Mouse (Mus musculus) right cerebral cortex, postnatal 4 days (tissue): ENCODE results near the gene Gnb4.

Experiments used
- DNase-seq: peaks from one replicate; pipeline ENCODE4 v3.0.0-alpha.2; 2022

The Gnb4 gene

DNA sequence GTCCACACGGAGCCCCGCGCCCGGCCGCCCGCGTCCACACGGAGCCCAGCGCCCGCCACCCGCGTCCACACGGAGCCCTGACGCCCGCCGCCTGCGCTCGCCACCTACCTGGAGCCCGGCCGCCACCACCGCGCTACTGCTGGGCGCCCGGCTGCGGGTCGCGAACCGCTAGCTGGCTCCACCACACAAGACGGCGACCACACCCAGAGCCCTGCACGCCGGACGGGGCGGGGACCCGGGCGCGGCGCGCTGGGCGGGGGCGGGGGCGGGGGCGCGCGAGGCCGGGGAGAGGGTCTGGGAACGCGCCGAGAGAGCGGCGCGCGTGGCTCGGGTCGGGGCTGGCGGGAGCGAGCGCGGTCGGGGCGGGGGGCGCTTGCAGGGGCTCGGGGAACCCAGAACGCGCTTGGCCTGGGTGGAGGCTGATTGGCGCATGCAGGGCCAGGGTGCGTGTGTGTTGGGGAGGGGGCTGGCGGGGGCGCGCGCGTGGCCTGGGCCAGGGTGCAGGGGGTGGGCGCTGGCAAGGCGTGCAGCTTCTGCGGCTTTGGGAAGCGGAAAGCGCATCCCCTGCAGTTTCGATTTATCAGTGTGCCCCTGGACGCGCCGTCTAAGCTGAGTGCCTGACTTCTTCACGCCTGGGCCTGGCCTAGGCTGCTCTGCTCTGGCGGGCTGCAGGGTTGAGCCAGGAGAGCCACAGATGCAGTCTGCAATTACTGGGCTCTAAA is at the start of gene Gnb4:
Gnb4 (minus strand) TSS at position 255 of the 722 bp plus-strand sequence.
- DNase-seq = peak; percentile 80

DNA sequence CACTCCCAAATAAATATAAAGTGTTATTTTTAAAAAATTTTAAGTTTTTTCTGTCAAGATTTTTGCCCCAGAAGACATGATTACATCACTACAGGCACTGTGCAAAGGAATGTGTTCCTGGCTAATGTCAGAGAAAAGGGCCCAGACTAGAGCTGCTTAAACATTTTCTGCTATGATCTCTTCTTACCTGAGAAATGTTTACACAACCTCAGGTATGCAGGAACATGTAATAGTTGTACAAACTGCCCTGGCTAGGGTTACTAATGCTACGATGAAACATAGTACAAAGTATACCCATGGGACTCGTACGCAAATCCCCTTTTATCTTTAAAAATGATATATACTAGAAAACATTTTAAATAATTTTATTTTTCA is 45.2 kb upstream of the Gnb4 start:
- DNase-seq = no peak

DNA sequence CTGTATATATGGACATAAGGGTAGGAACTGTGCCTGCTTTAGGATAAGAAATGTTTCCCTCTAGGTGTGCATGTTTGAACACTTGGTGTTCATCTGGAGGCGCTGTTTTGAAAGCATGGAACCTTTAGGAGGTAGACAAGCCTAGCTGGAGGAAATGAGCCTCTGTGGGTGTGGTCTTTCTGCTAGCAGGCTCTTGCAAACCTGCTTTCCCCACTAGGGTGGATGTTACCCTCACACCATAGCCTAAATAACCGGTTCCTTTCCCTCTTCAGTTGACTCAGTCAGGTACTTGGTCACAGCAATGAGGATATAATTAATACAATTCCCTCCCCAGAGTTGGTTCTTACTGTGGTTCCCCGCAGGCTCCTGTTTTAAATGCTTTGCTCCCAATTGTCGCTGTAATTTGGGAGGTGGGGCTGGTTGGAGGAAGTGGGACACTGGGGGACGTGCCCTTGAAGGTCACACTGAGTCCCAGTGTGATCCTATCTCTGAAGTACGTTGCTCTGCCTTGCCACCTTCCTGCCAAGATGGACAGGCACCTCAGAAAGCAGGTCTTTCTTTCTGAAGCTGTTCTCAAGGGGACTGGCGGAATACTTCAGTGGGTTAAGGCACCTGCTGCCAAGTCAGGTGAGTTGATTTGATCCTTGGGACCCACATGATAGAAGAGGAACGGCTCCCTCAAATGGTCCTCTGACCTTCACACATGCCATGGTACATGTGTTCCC is 44.6 kb upstream of the Gnb4 start:
- no peak for DNase-seq

DNA sequence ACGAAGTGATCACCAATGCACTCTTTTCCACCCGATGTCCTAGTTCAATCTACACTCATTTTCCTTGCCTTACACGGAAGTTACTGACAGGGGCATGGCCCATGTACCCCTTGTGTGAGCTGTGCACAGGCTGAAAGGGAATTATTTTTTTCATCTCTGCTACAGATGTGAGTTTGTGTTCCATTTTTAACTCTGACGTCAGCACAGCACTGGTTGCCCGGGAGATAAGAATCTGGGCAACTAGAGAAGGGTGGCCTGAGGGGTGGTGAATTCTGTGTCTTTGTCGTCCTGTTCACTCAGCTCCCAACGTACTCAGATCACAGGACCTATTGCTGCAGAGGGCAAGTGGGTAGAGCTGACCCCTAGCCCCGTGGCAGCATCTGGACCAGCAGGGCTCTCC is 43.9 kb upstream of the Gnb4 start:
- DNase-seq = no peak

DNA sequence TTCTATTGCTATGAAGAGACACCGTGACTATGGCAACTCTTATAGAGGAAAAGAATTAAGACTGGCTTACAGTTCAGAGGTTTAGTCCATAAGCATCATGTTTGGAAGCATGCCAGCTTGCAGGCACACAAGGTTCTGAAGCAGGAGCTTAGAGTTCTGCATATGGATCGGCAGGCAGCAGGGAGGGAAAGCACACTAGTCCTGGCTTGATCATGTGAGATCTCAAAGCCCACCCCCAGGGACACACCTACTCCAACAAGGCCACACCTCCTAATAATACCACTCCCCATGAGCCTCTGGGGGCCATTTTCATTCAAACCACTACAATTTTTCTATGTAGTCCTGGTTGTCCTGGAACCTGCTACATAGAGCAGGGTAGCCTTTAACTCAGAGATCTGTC is 43.1 kb upstream of the Gnb4 start:
- DNase-seq = no peak

DNA sequence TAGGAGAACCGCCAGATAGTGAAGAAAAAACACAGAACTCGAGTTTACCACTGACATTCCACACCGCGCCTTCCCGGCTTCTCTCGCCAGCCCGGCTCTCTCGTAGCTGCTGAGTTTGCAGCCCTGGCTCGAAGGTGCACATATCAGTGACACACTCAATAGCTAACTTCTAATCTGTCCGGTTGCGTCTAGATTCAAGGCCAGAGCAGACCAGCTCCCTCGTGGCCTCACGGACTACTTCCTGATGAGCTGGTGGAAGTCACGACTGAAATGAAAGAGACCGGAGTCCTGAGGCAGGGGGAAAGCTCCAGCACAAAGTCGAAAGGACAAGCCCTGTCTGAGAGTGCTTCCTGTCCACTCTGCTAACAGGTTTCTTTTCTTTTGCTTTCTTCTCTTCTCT is 42.4 kb upstream of the Gnb4 start:
- DNase-seq = no peak

DNA sequence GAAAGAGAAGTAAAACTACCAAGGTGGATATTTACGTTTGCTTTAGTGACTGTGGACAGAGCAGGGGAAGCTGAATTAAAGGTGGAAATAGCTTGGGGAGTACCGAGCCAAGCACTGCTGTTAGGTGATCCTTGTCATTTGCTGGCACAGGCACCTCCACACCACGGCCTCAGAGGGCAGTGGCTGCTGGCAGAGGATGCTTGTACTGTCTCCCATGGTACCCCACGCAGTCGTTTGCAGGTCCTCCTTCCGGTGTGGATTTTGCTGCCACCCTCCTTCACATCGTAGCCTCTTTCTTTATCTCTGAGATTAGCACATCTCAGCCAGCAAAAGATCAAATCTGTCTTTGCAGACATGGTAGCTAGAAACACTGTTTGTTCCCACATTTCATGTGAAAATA is 42.0 kb upstream of the Gnb4 start:
- DNase-seq = no peak

DNA sequence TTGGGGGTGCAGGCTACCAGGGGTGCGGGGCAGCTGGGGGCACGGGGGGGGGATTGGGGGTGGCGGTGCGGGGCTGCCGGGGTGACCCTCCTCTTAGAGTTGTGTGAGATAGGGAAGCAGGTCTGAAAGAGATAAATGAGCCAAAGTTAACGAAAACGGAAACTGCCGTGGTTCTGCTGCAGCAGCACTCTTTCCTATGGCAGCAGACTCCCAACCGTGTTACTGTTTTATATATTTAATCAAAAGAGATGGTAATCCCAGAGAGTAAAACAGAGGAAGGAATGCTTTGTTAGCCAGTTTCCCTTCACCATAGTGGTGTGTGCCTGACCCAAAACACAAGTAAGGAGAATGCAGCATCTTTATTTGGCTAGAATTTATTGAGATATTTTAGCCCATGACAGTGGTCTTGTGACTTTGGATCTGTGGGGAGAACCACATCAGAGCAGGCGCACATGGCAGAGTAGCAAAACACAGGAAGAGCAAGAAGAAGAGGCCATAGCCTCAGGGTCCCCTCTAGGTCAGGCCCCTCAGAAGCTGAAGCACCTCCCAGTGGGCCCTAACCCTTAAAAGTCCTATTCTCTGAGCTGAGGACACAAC is 40.1 kb upstream of the Gnb4 start:
- no peak for DNase-seq

DNA sequence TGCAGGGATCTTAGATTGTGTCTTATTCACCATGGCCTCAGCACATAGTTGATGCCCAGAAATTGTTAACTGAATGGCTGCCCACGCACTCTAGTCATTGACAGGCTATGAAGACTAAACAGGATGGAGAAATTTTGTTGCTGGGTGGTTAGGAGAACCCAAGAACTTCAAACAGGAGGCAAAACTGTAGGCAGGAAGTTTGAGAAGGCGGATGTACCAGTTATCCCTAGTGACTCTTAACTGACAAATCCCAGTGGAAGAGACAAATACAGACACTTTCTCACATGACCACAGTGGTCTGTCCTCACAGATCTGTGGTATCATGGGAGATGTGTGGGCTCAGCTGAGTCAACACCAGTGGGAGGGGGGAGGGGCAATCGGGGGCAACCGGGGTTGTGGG is 39.6 kb upstream of the Gnb4 start:
- no peak for DNase-seq

DNA sequence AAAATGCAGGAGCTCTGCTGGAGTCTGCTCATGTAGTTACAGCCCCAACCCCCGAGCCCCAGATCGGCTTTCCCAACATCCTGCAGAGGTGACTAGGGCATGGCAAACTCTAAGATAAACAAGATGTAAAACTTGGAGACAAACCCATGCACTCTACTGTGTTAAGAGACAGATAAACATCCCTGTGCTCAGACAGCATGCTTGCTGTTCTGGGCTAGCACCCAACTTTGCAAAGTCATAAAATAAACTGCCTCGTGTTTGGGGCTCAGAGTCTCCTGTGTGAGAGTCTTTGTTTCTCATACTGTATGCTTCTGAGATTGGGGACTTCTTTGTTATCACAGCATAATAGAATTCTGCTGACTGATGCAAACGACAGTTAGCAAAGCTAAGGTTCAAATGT is 36.4 kb upstream of the Gnb4 start:
- no peak for DNase-seq

DNA sequence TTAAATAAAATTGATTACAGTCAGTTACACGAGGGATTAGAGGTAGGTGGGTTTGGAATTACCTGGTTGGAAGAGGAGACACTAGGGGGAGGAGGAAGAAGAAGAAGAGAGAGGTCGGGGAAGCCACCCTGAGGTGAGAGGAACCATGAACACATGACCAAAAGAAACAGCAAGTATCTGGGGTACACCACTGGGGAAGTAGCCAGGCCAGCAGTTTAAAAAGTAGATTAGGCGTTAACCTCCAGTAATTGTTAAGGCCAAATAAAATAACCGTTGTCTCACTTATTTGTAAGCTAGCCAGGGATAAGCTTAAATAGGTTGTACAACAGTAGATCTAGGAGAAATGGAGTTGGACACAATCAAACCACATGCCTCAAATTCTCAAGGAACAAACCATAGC is 32.9 kb upstream of the Gnb4 start:
- no peak for DNase-seq

DNA sequence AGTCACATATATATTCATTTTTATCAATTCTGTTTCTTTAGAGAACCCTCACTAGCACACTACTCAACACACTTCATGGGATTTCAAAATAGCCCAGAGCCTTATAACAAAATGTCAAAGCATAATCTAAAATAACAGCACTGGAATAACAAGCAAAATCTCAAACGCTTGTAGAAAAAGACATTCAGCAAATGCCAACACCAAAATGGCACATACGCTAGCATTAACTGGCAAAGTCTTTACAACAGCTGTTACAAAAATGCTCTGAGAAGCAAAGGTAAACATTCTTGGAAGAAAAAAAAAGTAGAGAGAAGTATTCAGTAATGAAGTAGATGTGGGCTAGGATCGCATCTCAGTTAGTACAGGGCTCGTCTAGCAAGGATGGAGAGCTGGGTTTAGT is 30.5 kb upstream of the Gnb4 start:
- DNase-seq = no peak

DNA sequence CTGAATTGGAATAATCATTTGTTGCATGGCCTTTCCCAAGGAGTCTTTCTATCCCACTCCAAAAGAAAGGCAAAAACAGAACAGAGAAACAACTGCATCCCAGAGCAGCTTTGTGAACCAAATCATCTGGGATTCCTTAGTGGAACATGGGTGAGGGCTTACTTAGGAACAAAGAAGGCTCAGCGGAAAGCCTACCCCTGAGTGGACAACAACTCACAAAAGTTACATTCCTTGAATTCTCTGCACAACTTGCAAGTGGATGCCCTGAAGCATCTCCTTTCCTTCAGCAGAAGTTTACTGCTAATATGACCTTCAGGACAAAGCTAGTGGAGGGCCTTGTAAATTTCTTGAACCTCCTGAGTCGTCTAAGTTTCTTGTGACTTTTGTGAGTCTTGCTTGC is 28.4 kb upstream of the Gnb4 start:
- DNase-seq = no peak

DNA sequence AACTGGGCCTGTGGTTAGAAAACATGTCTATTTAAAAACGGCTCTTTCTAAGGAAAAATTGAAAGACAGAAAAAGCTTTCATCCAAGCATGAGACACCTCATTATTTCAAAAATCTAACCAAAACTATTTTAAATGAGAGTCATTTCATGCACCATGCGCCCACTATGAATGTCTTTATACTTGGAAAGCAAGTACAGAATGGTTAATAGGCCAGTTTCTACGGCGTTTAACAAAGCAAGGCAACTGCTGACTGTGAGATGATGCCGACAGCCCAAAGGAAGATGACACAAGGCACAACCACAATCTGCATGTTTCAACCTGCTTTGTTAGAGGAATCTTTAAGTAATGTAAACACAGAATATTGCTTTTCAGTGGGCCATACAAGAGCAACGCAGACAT is 25.7 kb upstream of the Gnb4 start:
- DNase-seq = no peak

DNA sequence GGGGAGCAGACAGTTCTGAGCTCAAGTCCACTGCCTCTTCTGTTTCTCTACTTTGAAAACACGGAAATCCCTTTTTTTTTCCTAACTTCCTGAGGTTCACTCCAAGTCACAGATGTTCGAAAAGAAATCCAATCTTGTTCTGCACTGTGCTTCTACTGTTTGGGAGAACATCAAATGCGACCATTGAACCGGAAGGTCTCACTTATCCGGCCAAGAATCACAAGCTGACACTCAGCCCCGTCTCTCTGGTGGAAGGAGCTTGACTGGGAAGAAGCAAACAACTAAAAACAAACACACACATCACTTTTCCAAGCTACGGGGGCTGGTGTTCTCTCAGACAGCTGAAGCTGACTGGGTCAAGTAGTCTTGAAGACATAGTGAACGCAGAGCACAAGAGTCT is 21.9 kb upstream of the Gnb4 start:
- no peak for DNase-seq

DNA sequence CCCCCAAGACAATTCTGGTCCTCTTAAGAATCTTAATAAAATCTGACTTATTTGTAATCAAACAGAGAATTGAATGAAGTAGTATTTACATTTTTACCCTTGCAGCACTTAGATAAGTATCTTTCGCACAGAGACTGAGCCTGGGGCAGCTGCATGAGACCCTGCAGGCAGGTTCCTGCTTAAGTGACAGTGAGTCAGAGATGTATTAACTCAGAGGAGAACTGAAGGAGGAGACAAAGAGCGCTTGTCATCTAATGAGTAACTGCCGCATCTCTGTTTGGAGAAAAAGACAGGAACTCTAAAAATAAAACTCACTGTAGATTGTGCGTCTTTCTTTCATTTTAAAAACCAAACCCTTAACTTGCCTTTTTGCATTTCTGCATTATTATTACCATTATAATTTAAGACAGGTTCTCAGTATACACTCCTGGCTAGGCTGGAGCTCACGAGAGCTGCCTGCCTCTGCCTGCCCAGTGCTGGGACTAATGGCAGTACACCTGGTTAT is 16.4 kb upstream of the Gnb4 start:
- no peak for DNase-seq

DNA sequence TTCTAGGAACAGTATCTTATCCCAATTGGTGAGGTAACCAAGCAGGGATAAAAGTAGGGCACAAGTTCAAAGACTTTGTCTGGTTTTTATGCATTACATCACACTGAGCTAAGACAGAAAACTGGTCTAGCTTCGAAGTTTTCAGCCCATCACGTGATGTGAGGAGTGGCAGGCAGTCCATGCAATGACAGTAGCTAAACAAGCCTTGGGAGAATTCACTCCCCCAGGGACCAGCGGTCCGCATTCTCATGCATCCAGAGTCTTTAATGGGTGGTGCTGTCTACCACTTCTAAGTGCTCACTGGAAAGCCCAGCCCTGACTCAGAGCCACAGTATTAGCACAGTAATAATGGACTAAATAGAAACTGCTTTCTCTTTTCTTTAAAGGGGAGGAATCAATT is 13.8 kb upstream of the Gnb4 start:
- no peak for DNase-seq

DNA sequence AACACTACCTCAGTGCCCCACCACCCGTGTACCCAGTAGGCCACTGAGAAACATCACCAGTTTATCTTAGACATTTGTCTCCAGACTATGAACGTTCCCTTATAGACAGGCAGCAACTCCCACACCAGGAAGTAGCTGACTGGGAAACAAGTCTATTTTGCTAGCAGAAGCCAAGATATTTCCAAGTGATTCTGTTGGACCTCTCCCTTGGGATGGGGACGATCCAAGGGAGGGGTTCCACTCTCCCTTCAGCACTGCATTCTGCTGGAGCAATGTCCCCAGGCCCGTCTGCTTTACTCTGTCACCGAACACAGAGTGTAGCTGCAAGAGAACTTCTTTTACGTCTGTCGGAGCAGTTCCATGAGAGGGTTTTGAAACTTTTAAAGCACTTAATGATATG is 11.8 kb upstream of the Gnb4 start:
- no peak for DNase-seq

DNA sequence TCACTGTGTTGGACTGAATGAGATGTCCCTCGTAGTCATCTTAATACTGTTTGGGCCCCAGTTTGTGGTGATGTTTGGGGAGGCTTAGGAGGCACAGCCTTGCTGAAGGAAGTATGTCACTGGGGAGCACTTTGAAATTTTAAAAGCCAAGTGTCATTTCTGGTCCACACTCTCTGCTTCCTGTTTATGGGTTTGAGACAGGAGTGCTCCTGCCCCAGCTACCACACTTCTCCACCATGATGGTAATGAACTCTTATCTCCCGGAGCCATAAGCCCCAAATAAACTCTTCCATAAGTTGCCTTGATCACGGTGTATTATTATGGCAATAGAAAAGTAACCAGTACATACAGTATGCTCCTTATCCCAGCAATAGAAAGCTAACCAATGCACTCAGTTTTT is 5.7 kb upstream of the Gnb4 start:
- no peak for DNase-seq

DNA sequence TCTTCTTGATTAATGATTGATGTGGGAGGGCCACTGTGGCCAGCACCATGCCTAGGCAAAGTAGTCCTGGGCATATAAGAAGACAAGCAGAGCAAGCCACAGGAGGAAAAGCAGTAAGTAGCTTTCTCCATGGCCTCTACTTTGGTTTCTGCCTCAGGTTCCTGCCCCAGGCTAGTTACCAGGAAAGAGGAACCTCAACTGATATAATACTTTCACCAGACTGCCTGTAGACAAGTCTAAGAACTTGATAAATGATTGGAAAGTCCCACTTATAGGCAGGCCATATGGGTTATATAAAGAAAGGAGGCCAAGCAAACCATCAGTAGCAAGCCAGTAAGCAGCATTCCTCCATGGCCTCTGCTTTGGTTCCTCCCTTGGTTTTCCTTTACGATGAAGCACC is 5.3 kb upstream of the Gnb4 start:
- DNase-seq = no peak

DNA sequence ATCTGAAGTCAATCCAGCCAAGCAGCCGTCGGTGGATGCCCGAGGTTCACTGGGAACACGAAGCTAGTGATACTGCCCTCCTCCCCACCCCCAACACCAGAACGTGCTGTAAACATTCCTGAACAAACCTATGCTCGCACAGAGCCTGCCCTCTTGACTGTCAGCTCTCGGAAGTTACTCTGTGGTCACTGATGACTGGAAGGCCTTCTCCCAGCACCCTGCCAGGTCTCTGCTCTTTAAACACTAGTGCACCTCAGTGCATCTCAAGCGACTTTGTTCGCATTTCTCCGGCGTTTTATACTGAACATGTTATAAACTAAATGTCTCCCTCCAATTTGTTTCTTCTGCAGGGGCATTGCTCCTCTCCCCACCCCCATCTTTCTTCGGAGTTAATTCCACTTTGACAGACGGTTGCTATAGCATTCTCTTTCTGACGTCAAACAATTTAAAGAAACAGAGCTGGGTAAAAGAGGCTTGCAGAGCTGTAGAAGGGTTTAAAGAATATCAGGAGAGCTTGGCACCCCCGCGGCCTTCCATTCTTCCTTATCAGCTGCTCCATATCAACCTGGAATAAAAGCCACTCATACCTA is 763 bp upstream of the Gnb4 start:
- no peak for DNase-seq

DNA sequence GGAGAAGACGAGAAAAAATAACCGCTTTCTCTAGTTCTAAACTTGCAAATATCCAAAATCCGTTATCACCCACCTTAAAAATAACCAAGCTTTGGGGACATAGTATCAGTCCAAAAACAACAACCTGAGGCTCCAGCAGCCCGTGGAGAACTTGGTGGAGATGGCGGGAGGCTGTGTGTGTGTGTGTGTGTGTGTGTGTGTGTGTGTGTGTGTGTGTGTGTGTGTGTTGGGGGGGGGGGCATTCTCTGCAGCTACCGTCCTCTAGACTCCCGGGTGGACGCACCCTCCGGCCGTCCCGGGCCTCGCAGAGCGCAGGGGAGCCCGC is 417 bp downstream of the Gnb4 start:
- no peak for DNase-seq

DNA sequence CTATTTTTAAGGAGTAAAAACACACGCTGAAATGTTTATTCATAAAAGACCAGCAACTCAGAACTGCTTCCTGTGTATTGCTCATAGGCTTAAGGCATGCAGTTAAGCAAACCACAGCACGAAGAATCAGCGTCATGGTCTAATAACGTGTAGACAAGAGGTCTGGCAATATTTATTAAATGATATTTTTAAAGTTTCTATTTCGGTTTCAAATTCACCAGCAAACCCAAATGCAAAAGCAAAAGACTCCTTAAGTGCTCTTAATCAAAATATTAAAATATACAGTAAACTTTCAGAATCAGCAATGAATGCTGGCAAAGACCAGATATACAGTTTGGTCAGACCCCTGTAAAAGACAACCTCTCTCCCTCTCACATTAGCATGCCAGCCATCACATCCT is 1.0 kb downstream of the Gnb4 start:
- no peak for DNase-seq

DNA sequence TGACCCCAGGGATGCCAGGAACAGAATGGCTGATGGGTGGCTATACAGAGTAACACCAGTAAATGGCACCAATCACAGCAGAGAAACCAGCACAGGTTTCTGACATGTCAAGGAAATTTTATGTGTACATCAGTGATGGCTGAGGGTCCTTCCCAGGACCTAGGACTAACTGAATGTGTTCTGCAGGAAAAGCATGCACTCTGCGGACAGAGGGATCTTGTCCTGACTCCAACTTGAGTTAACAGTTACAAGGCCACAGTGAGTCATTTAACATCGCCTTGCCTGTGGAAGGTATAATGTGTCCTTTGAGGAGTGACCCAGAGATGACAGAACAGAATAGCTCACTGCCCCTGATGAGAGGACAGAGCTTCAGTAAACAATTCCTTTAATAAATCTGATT is 1.6 kb downstream of the Gnb4 start:
- DNase-seq = no peak
